Mouse (Mus musculus): ENCODE results near the gene Lekr1.
A peak's percentile ranks its signal among the peaks of the same experiment; 100 is the strongest.

Gene Lekr1

DNA sequence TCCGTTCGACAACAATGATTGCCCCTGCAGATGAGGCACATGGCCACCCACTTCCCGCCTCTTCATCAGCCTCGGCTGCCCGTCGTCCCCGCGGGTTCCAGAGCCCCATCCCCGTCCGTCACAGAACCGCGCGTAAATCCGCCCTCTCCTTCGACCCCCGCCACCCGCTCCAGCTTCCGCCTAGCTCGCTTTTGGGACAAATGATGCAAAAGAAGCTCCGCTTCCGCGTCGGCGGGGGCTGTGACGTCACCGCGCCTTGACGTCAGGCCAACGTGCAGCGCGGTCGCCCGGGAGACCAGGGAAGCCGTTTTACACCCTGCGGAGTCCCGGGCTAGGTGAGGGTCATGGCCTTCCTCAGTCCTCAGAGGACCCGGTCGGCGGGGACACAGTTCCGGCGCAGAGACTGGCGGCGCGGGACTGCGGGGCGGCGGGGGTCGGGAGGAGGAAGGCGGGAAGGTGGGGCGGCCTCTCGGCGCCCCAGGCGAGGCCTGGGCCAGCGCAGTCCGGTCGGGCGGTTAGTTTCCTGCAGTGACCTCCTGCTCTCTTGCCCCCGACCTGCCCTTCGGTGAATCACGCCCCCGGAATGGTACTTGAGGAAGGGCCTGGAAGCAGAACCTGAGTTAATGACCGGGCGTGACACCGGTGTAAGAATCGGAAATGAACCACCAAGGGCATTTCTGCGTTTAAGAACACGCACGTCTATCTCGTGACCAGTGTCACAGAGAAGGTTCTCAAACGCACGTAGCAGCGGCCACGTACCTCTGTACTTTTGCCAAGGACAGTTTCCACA lies at the start of gene Lekr1:
Lekr1 (plus strand) TSS at position 252 of the 790 bp plus-strand sequence.
- peak; percentile 93 for DNase-seq (ENCODE audit: low read depth)

- DNase-seq (ENCODE audit: low read depth) = no peak
Observed at GRCm38 (mm10) chr3:65617507-65617906, 48.5 kb upstream of the Lekr1 start.

DNA sequence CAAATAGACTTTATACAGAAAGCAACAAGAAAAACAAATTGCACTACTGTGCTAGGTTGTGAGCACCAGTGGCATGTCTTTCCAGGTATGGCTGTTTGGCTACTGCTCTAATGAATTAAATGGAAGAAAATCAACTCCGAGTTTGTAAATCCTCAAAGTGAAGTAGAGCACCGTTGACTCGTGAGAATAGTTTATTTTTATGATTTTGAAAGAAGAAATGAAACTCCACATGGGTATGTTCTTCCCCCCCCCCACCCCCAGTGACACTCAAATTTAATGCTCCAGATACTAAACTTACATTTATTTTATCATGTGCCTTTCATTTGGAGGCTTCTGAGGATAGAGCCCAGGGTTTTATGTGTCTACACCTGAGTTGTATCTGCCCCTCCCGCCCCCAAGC lies 46.7 kb upstream of the Lekr1 start:
- no peak for DNase-seq (ENCODE audit: low read depth)

- no peak for DNase-seq (ENCODE audit: low read depth)
Observed at GRCm38 (mm10) chr3:65623057-65623456, 43.0 kb upstream of the Lekr1 start.

DNA sequence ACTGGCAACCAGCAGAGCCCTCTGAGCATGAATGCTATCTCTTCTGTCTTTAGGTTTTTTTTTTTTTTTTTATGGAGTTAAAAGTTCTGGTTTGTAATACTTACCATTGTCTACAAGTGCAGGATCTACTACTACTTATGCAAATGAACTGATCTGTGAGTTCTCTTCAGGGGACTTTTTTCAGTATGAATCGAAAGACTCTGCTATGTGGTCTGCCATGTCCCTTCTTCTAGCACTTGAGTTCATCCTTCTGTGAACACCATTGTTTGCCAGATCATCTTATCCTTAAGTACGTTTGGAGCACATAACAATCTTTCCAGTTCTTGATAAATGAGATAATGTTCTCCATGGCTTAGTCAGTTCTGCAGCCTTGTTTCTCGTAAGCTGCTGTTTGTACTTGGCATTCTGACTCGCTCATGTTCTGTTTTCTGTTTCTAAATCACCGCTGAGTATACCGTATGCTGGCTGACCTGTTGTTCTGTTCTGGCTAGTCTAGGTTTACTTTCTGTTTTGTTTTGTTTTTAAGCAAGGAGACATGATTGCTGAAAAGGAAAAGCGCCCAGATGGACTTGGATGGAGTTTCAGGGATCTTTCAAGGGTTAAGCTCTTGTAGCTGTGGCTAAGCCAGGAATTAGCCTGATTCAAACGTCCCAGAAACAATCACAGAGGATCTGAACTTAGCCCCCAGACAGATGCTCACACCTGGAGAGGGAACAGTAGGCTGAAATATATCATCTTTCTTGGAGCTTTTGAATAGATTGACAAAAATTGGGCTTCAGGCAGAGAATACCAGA lies 40.3 kb upstream of the Lekr1 start:
- peak; percentile 73 for DNase-seq (ENCODE audit: low read depth)

DNA sequence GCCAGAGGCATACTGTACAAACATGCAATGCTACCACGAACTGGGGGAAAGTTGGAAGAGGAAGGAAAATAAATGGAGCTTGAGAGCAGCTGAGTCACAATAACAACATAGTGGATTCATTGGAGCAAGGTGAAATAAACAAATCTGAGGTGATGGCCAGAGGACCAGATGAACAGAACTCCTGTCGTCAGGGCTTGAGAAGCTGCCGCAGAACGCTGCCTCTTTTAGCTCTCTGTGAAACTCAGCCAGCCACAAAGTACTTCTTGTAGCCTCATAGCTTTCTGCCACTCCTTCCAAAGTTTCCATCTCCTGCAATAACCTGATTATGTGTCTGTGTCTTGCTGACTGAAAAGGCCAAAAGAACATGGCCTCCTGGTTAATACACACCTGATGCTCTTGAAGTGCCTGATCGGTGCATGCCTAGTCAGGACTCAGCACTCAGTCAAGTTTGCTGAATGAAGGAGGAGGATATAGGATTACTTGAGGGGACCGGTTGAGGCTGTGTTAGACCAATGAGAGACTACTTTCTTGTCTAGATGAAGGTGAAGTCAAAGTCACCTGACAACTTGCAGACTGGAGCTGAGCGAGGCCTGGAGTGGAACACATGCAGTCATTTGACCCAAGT lies 39.6 kb upstream of the Lekr1 start:
- peak; percentile 67 for DNase-seq (ENCODE audit: low read depth)

- DNase-seq (ENCODE audit: low read depth) = peak; percentile 46
Observed at GRCm38 (mm10) chr3:65627021-65627706, 38.9 kb upstream of the Lekr1 start.

- DNase-seq (ENCODE audit: low read depth) = no peak
Observed at GRCm38 (mm10) chr3:65627707-65628028, 38.4 kb upstream of the Lekr1 start.

- DNase-seq (ENCODE audit: low read depth) = no peak
Observed at GRCm38 (mm10) chr3:65629565-65630112, 36.4 kb upstream of the Lekr1 start.

- DNase-seq (ENCODE audit: low read depth) = peak; percentile 82
Observed at GRCm38 (mm10) chr3:65633604-65634003, 32.4 kb upstream of the Lekr1 start.

DNA sequence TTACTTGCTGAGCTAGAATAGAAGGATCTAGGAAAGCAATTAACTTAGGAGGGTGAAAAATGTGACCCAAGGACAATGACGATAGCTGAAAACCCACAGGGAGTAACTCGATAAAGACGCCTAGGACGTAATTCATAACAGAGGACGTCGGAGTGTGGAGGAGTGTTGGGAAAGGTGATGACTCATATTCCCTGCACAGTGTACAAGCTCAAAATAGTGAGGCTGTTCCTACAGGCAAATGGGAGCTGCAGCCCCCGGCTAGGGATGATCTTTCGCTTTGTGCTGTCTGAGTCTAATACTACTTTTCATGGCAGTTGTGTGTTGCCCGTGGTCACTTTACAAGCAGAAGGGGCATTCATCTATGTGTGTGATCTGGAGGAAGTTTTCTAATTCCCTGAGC lies 30.0 kb upstream of the Lekr1 start:
- DNase-seq (ENCODE audit: low read depth) = peak; percentile 83

DNA sequence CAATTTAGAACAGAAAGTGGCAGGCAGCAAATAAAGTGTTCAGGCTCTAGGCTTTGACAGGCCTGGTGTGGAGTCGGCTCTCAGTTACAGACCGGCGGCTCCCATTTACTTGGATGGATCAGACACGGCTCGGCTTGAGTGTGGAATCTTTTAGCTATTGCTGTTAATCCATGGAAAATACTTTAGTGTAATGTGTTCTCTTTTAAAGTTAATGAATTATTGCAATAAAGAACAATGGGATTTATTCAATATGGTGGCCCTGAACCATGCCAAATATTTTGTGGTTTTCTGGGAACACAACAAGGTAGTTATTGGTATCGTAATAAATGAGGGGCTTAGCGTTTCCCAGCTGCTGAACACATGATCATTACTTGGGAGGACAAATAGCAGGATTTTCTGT lies 28.7 kb upstream of the Lekr1 start:
- no peak for DNase-seq (ENCODE audit: low read depth)

GRCm38 (mm10) chr3:65638896-65639295 lies 27.1 kb upstream of the Lekr1 start:
- DNase-seq (ENCODE audit: low read depth) = no peak

DNA sequence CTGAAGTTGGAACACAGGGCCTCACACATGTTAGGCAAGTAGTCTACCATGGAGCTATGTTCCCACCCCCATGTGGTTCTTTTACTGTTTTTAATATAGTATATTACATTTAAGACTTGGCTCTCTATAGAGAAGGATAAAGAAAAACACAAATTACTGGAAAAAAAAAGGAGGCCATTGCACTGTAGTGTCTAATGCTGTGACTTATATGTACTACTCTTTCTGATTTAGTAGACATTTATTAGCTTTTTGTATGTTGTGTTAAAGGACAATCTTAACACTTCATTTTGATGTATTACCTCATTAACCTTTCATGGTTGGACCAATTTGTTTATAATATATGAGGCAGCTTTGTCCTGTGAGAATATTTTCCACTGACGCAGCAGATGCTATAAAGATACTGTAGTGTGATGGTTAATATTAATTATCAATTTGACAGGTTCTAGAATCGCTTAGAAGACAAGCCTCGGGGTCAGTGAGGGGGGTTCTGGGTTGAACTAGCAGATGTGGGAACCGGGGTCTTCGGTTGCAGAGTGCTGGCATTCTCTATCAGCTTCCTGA lies 26.5 kb upstream of the Lekr1 start:
- DNase-seq (ENCODE audit: low read depth) = no peak

DNA sequence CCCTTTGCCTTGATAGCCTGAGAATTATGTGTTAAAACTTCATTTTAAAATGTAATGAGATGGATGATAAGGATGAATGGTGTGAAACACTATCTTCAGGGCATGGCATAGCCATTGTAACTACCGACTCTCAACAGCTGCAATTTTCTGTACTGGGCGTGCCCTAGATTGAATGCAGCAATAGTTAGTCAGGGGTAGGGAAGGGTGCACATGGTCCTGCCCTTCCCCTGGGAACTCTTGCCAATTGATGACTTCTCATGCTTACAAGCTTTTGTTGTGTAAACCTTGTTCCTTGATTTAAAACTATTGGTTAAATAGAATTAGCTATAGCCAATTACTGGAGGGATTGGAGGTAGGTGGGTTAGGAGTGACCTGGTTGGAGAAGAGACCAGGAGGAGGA lies 23.1 kb upstream of the Lekr1 start:
- peak; percentile 45 for DNase-seq (ENCODE audit: low read depth)

GRCm38 (mm10) chr3:65643654-65644053 lies 22.4 kb upstream of the Lekr1 start:
- peak; percentile 57 for DNase-seq (ENCODE audit: low read depth)

GRCm38 (mm10) chr3:65647592-65647991 lies 18.4 kb upstream of the Lekr1 start:
- peak; percentile 45 for DNase-seq (ENCODE audit: low read depth)

DNA sequence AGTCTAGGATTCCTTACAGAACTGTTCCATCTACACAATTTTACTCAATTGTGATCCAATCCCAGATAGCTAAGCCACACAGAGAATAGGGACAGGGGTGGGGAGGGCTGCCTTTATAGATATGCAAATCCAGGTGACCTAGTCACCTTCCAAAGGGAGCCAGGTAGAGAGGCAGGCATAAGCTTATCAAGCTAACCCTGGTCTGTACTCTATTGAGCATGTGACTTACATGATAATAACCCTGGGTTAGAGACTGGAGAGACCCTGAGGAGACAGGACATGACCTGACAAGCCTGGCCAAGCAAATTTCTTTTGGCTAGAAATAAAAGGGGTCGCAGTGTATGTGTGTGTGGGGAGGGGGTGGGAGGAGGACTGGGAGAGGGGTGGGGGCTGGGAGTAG lies 17.1 kb upstream of the Lekr1 start:
- DNase-seq (ENCODE audit: low read depth) = no peak

DNA sequence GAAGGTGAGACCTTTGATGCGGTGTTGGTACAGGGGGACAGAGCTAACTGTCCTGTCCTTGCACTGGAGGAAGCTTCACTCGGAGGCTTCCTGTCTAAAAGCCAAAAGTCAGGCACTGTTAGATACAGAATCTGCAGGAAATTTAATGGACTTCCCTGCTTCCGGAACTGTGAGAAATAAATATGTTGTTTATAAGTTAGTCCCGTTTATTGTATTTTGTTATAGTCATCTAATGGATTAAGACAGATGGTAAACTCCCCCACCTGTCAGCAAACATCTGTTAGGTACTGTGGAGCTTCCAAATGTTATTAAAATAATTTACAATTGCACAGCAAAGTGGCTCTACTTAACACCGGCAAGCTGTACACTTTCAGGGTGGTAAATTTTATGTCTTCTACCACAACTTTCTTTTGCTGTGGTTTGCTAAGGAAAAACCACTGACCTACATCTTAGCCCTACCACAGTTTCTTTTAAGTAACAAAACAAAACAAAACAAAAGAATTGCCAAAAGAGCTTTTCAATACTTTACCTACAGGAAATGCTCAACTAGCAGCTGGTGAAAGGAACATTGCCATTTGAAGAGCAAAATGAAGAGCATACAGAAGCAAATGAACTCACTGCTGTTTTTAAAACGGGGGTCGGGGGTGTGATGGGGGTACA lies 15.7 kb upstream of the Lekr1 start:
- no peak for DNase-seq (ENCODE audit: low read depth)

GRCm38 (mm10) chr3:65654541-65655206 lies 11.4 kb upstream of the Lekr1 start:
- no peak for DNase-seq (ENCODE audit: low read depth)

- DNase-seq (ENCODE audit: low read depth) = no peak
Observed at GRCm38 (mm10) chr3:65656451-65656850, 9.6 kb upstream of the Lekr1 start.
